Mouse (Mus musculus) lung, postnatal 0 days (tissue): ENCODE results near the gene Irak4. TPM values are rescaled to one million over a fixed set of nuclear protein-coding genes. Genes with fewer than 3 reads are reported as not detected.

Source experiments
- ATAC-seq: fragments of 200-750 bp; cut with Nextera tagmentation; 2 replicates; pipeline ENCODE4 v1.8.0; 2017; ENCODE audit warnings: moderate library complexity
- DNase-seq: peaks from one replicate; pipeline ENCODE4 v3.0.0-alpha.2; 2016; ENCODE audit warnings: low spot score
- H3K27ac ChIP-seq: fragments of 300-500 bp; sonication (generic); 2 replicates; pipeline ENCODE4 v1.5.1; 2014; ENCODE audit warnings: antibody characterized with exemption, mild to moderate bottlenecking, low read length, mixed read lengths
- H3K27me3 ChIP-seq: fragments of 300-500 bp; sonication (generic); replicated peaks from 2 replicates; pipeline ENCODE4 v1.6.1; 2014; ENCODE audit warnings: low read length, mixed read lengths; ENCODE audit not compliant: insufficient read depth
- H3K36me3 ChIP-seq: fragments of 300-500 bp; sonication (generic); 2 replicates; pipeline ENCODE4 v1.6.1; 2014; ENCODE audit warnings: low read length, mixed read lengths; ENCODE audit not compliant: insufficient read depth
- H3K4me1 ChIP-seq: fragments of 300-500 bp; sonication (generic); 2 replicates; pipeline ENCODE4 v1.6.1; 2014; ENCODE audit warnings: antibody characterized with exemption, low read depth, low read length, mixed read lengths; ENCODE audit not compliant: insufficient read depth
- H3K4me2 ChIP-seq: fragments of 300-500 bp; sonication (generic); replicated peaks from 2 replicates; pipeline ENCODE4 v1.6.1; 2014; ENCODE audit warnings: low read depth, mild to moderate bottlenecking, low read length, moderate library complexity, mixed read lengths
- H3K4me3 ChIP-seq: fragments of 300-500 bp; sonication (generic); 2 replicates; pipeline ENCODE4 v1.5.1; 2014; ENCODE audit warnings: low read depth, low read length
- H3K9ac ChIP-seq: fragments of 300-500 bp; sonication (generic); replicated peaks from 2 replicates; pipeline ENCODE4 v1.6.1; 2014; ENCODE audit warnings: low read depth, mild to moderate bottlenecking
- H3K9me3 ChIP-seq: fragments of 300-500 bp; sonication (generic); 2 replicates; pipeline ENCODE4 v1.6.1; 2016; ENCODE audit warnings: low read length, mixed read lengths
- CTCF ChIP-seq: IDR thresholded peaks from 2 replicates; pipeline ENCODE4 v1.5.1; 2016; ENCODE audit warnings: antibody characterized with exemption, mild to moderate bottlenecking
- EP300 ChIP-seq: IDR thresholded peaks from 2 replicates; pipeline ENCODE4 v1.6.1; 2016; ENCODE audit warnings: antibody characterized with exemption, mild to moderate bottlenecking, control low read depth
- WGBS: fragments of 180-500 bp; shearing (Covaris S2); extraction: QIAGEN DNeasy Blood & Tissue Kit; methylation state at CpG from one replicate; pipeline ENCODE4 v1.1.7; 2014; 5-methylcytosine and 5-hydroxymethylcytosine counted together
- polyA plus RNA-seq: library from polyadenylated mRNA; unstranded; fragments of >200 nt; fragmentation: Nextera tagmentation; extraction: Ambion mirVana; gene quantifications from 2 replicates; pipeline ENCODE4 v1.2.1, GENCODE M21; 2015

Irak4 gene
- polyA plus RNA-seq, 1 experiment from 2014 or later = 11.8 TPM

DNA sequence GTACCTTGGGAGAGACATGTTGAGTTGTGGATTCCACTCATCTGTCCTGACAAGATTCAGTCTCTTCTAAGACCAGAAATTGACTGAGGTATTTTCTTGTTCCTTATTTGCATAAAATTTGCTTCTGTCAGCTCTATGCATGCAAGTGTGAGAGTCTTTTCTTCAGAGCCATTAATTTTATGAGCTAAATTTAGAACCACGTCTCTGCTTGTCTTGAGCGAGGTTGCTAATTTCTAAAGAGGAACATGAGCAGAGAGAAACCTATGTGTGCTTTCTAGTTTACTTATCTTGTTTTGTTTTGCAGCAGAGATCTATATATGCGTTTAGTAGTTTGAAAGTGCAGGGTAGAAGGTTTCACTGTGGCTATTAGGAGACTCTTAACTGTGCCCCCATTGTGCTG is 59.0 kb downstream of the Irak4 start:
- WGBS = 59% methylated on average over 3 of the region's 3 CpGs
- Histone ChIP-seq H3K36me3 (no peaks in the 10 kb centered on the region), H3K4me1 (no peaks in the 10 kb centered on the region), H3K27ac (no peak overlapping the region), H3K9ac (no peak overlapping the region), H3K4me2 (no peak overlapping the region), H3K9me3 (no peaks in the 10 kb centered on the region), H3K27me3 (0 out of 2 replicates have a peak, but pooled peaks cover 4% of the 10 kb centered on the region), H3K4me3 (no peak overlapping the region)
- ATAC-seq (no peak), DNase-seq (no peak)
- TF ChIP-seq EP300 = no peak
- no peak for TF ChIP-seq CTCF

GRCm38 (mm10) chr15:94607768-94608167 is 64.3 kb downstream of the Irak4 start:
- Histone ChIP-seq H3K4me1 (no peaks in the 10 kb centered on the region), H3K27ac (no peak overlapping the region), H3K4me3 (no peak overlapping the region), H3K9me3 (no peaks in the 10 kb centered on the region), H3K4me2 (no peak overlapping the region), H3K9ac (no peak overlapping the region), H3K27me3 (0 out of 2 replicates have a peak, but pooled peaks cover 4% of the 10 kb centered on the region), H3K36me3 (no peaks in the 10 kb centered on the region)
- ATAC-seq (no peak), DNase-seq (no peak)
- TF ChIP-seq CTCF = no peak
- TF ChIP-seq EP300 = no peak
- WGBS = 90% methylated on average over 8 of the region's 8 CpGs

GRCm38 (mm10) chr15:94616036-94616435 is 72.6 kb downstream of the Irak4 start:
- H3K4me2 ChIP-seq = no peak overlapping the region
- DNase-seq (no peak), ATAC-seq (no peak)
- WGBS = 81% methylated on average over 11 of the region's 11 CpGs
- H3K27ac ChIP-seq = no peak overlapping the region
- no peak for TF ChIP-seq CTCF
- no peak for TF ChIP-seq EP300
- no peak overlapping the region for H3K9ac ChIP-seq
- no peaks in the 10 kb centered on the region for H3K9me3 ChIP-seq
- no peaks in the 10 kb centered on the region for H3K36me3 ChIP-seq
- H3K27me3 ChIP-seq = no peaks in the 10 kb centered on the region
- no peak overlapping the region for H3K4me3 ChIP-seq
- no peaks in the 10 kb centered on the region for H3K4me1 ChIP-seq

DNA sequence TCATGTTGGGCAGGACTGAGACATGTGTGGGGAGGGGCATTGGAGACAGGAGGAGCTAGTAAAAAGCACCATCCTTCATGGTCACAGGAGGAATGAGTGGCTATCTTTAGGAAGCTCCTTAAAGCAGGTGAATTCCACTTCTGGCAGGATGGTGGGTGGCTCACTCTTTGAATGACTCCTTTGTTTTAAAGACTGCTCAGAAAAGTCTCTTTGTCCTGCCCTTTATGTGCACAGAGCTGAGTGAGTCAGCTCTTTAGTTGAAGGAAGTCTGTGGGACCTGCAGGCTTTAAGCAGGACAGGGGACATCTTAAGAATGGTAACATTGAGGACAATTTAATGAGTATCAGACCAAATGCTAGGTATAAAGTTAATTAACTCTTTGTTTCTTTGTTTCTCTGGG is 77.5 kb downstream of the Irak4 start:
- Histone ChIP-seq H3K4me3 (no peak overlapping the region), H3K4me1 (no peaks in the 10 kb centered on the region), H3K4me2 (no peak overlapping the region), H3K9me3 (no peaks in the 10 kb centered on the region), H3K9ac (no peak overlapping the region), H3K36me3 (no peaks in the 10 kb centered on the region), H3K27ac (no peak overlapping the region), H3K27me3 (no peaks in the 10 kb centered on the region)
- ATAC-seq (no peak), DNase-seq (no peak)
- TF ChIP-seq EP300 (no peak), CTCF (no peak)

DNA sequence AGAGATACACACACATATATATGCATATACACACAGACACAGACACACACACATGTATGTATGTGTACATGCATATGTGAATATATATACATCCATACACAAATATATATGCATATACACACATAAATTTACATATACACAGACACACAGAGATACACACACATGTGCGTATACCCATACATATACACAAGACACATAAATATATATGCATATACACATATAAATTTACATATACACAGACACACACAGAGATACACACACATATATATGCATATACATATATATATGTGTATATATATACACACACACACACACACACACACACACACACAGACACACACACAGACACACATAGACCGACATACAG is 85.0 kb downstream of the Irak4 start:
- no peak for ATAC-seq
- Histone ChIP-seq H3K4me3 (peak overlapping the region; percentile 52; the same call in 1 of the 2 replicates), H3K27ac (no peak overlapping the region), H3K4me2 (peak overlapping the region; percentile 97), H3K27me3 (no peaks in the 10 kb centered on the region), H3K4me1 (no peaks in the 10 kb centered on the region), H3K36me3 (no peaks in the 10 kb centered on the region), H3K9ac (no peak overlapping the region), H3K9me3 (no peaks in the 10 kb centered on the region)
- TF ChIP-seq EP300 (no peak), CTCF (no peak)
- 42% methylated on average over 2 of the region's 2 CpGs for WGBS
- no peak for DNase-seq

GRCm38 (mm10) chr15:94628830-94629601 is 85.6 kb downstream of the Irak4 start, which contains the start of gene Tmem117:
Gene Tmem117, plus strand, starts transcription at chr15:94629232.
- WGBS = 2% methylated on average over 49 of the region's 96 CpGs
- DNase-seq = peak; percentile 62
- TF ChIP-seq CTCF = peak; percentile 23; the same call in 1 of the 2 replicates
- no peak for TF ChIP-seq EP300
- peak within 1 kb of the TSS; percentile 97 for H3K4me2 ChIP-seq
- H3K9me3 ChIP-seq = no peaks in the 10 kb centered on the region
- no peak within 1 kb of the TSS for H3K27ac ChIP-seq
- no peaks in the 10 kb centered on the region for H3K27me3 ChIP-seq
- peak; percentile 91 for ATAC-seq
- H3K4me1 ChIP-seq = no peaks in the 10 kb centered on the region
- 0 out of 2 replicates have a peak within 1 kb of the TSS, but pooled peaks have one; percentile 13 for H3K9ac ChIP-seq
- peak within 1 kb of the TSS; percentile 52 for H3K4me3 ChIP-seq
- no peaks in the 10 kb centered on the region for H3K36me3 ChIP-seq
